Mouse (Mus musculus): ENCODE measurements around the gene Tmem107. TPM values are rescaled to one million over a fixed set of nuclear protein-coding genes. Genes with fewer than 3 reads are reported as not detected.
"Not testable (repeated sequence)": the region's sequence is repeated elsewhere in the genome, so short reads cannot be mapped to it uniquely, and the experiment has no call there.

The Tmem107 gene
- total and polyA plus RNA-seq, 2 experiments from 2014 or later: 27.8 to 61.8 TPM

GRCm38 (mm10) chr11:69090367-69090766, 19.8 kb downstream of the Tmem107 start:
- no peak overlapping the region for H3K9ac ChIP-seq (replicated peaks; ENCODE audit: low read length, poor library complexity, severe bottlenecking)

GRCm38 (mm10) chr11:69091566-69092385, 21.2 kb downstream of the Tmem107 start:
- no peak for ATAC-seq (ENCODE audit: low FRiP score)

More at GRCm38 (mm10) chr11:69090367-69090766, 19.8 kb downstream of the Tmem107 start:
- no peak overlapping the region for H3K27ac ChIP-seq (ENCODE audit: low read depth, low read length)
- H3K4me1 ChIP-seq (ENCODE audit: insufficient read depth, low read length): peaks cover 16% of the 10 kb centered on the region; the same call in 1 of the 2 replicates
- WGBS: 57% methylated on average over 6 of the region's 6 CpGs
- peak overlapping the region; percentile 97; the same call in 1 of the 2 replicates for H3K4me2 ChIP-seq (ENCODE audit: low read depth, low read length, poor library complexity, severe bottlenecking)
- H3K9me3 ChIP-seq (ENCODE audit: low read length): no peaks in the 10 kb centered on the region
- no peak overlapping the region for H3K4me3 ChIP-seq (ENCODE audit: low read depth, low read length)
- TF ChIP-seq CTCF (IDR thresholded peaks at IDR 0.05): no peak
- DNase-seq (ENCODE audit: low spot score): no peak
- no peak for ATAC-seq (ENCODE audit: low FRiP score)
- H3K27me3 ChIP-seq (ENCODE audit: insufficient read depth, low read length): no peaks in the 10 kb centered on the region
- H3K36me3 ChIP-seq (ENCODE audit: insufficient read depth, low read length): peaks cover 13% of the 10 kb centered on the region; the same call in 1 of the 2 replicates

GRCm38 (mm10) chr11:69092386-69092751, 21.8 kb downstream of the Tmem107 start:
- 0% methylated on average over 3 of the region's 3 CpGs for WGBS
- no peak overlapping the region for H3K4me2 ChIP-seq (ENCODE audit: low read depth, low read length, poor library complexity, severe bottlenecking)
- H3K4me1 ChIP-seq (ENCODE audit: insufficient read depth, low read length): peaks cover 20% of the 10 kb centered on the region; the same call in 1 of the 2 replicates
- no peak for ATAC-seq (ENCODE audit: low FRiP score)
- H3K27me3 ChIP-seq (ENCODE audit: insufficient read depth, low read length): no peaks in the 10 kb centered on the region
- H3K27ac ChIP-seq (ENCODE audit: low read depth, low read length): no peak overlapping the region
- no peak overlapping the region for H3K9ac ChIP-seq (replicated peaks; ENCODE audit: low read length, poor library complexity, severe bottlenecking)
- peak; percentile 83 for TF ChIP-seq CTCF (IDR thresholded peaks at IDR 0.05)
- peaks cover 13% of the 10 kb centered on the region; the same call in 1 of the 2 replicates for H3K36me3 ChIP-seq (ENCODE audit: insufficient read depth, low read length)
- peak; percentile 68 for DNase-seq (ENCODE audit: low spot score)
- H3K4me3 ChIP-seq (ENCODE audit: low read depth, low read length): no peak overlapping the region
- no peaks in the 10 kb centered on the region for H3K9me3 ChIP-seq (ENCODE audit: low read length)

More at GRCm38 (mm10) chr11:69091566-69092385, 21.2 kb downstream of the Tmem107 start:
- DNase-seq (ENCODE audit: low spot score): no peak
- Histone ChIP-seq H3K36me3 (ENCODE audit: insufficient read depth, low read length) (peaks cover 13% of the 10 kb centered on the region; the same call in 1 of the 2 replicates), H3K27ac (ENCODE audit: low read depth, low read length) (no peak overlapping the region), H3K27me3 (ENCODE audit: insufficient read depth, low read length) (no peaks in the 10 kb centered on the region), H3K4me1 (ENCODE audit: insufficient read depth, low read length) (peaks cover 16% of the 10 kb centered on the region; the same call in 1 of the 2 replicates), H3K4me2 (ENCODE audit: low read depth, low read length, poor library complexity, severe bottlenecking) (no peak overlapping the region), H3K9me3 (ENCODE audit: low read length) (no peaks in the 10 kb centered on the region), H3K9ac (replicated peaks; ENCODE audit: low read length, poor library complexity, severe bottlenecking) (no peak overlapping the region), H3K4me3 (ENCODE audit: low read depth, low read length) (no peak overlapping the region)
- no peak for TF ChIP-seq CTCF (IDR thresholded peaks at IDR 0.05)
- WGBS: 67% methylated on average over 7 of the region's 7 CpGs

- ATAC-seq (ENCODE audit: low FRiP score) (no peak), DNase-seq (ENCODE audit: low spot score) (no peak)
- no peak for TF ChIP-seq CTCF (IDR thresholded peaks at IDR 0.05)
- no peak overlapping the region for H3K27ac ChIP-seq (ENCODE audit: low read depth, low read length)
- H3K36me3 ChIP-seq (ENCODE audit: insufficient read depth, low read length): peaks cover 13% of the 10 kb centered on the region; the same call in 1 of the 2 replicates
- no peaks in the 10 kb centered on the region for H3K9me3 ChIP-seq (ENCODE audit: low read length)
- peaks cover 24% of the 10 kb centered on the region; the same call in 1 of the 2 replicates for H3K4me1 ChIP-seq (ENCODE audit: insufficient read depth, low read length)
- H3K4me2 ChIP-seq (ENCODE audit: low read depth, low read length, poor library complexity, severe bottlenecking): no peak overlapping the region
- H3K9ac ChIP-seq (replicated peaks; ENCODE audit: low read length, poor library complexity, severe bottlenecking): no peak overlapping the region
- H3K4me3 ChIP-seq (ENCODE audit: low read depth, low read length): no peak overlapping the region
- H3K27me3 ChIP-seq (ENCODE audit: insufficient read depth, low read length): no peaks in the 10 kb centered on the region
- WGBS: 92% methylated on average over 4 of the region's 4 CpGs
Measured at GRCm38 (mm10) chr11:69092871-69093270, 22.3 kb downstream of the Tmem107 start.

GRCm38 (mm10) chr11:69093856-69094255, 23.2 kb downstream of the Tmem107 start:
- H3K9me3 ChIP-seq (ENCODE audit: low read length); H3K27me3 ChIP-seq (ENCODE audit: insufficient read depth, low read length); H3K4me3 ChIP-seq (ENCODE audit: low read depth, low read length); H3K4me2 ChIP-seq (ENCODE audit: low read depth, low read length, poor library complexity, severe bottlenecking); H3K9ac ChIP-seq (replicated peaks; ENCODE audit: low read length, poor library complexity, severe bottlenecking); DNase-seq (ENCODE audit: low spot score); ATAC-seq (ENCODE audit: low FRiP score): not testable (repeated sequence)
- H3K36me3 ChIP-seq (ENCODE audit: insufficient read depth, low read length): peaks cover 13% of the 10 kb centered on the region; the same call in 1 of the 2 replicates
- WGBS: 85% methylated on average over 7 of the region's 7 CpGs
- peaks cover 33% of the 10 kb centered on the region for H3K4me1 ChIP-seq (ENCODE audit: insufficient read depth, low read length)
- H3K27ac ChIP-seq (ENCODE audit: low read depth, low read length): peak overlapping the region; percentile 88; the same call in 1 of the 2 replicates
